Mouse (Mus musculus) kidney, adult 11 months (tissue): ENCODE results near the gene Sycn.

Experiments
- DNase-seq: peaks from one replicate; pipeline ENCODE4 v3.0.0; 2022

The Sycn gene

GRCm38 (mm10) chr7:28560856-28561255 lies 20.2 kb downstream of the Sycn start:
- no peak for DNase-seq

- no peak for DNase-seq
Observed at GRCm38 (mm10) chr7:28561967-28562366, 21.3 kb downstream of the Sycn start.

DNA sequence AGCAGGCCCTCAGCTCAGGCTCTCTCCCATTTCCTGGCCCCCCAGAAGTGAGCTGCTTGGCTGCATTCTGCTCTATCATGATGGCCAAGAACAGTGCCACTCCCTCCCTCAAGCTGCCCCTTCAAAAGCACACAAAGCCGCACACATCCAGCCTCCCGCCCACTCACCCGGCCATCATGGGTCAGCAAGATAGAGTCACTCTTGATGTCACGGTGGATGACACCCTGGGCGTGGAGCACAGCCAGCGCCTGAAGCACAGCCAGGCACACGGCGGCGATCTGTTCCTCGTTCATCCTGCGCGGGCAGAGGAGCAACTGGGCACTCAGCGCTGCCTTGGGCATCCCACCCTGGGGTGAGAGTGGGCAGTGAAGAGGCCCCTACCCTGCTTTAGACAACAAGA lies 21.7 kb downstream of the Sycn start:
- no peak for DNase-seq

DNA sequence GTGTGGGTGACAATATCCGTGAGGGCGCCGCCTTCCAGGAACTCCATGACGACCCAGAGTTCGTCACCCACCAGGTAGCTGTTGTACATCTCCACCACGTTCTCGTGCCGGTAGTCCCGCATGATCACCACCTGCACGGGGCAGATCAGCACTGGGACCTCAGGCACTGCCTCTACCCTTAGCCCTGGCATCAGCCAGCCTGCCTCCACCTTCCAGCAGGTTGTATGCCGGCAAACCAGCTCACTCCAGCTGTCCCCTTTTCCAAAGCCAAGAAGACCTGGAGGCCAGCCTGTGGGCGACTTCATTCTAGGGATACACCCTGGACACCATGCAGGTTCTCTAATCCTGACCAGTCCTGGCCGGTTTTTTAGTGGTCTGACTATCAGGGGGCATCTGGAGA lies 22.3 kb downstream of the Sycn start:
- no peak for DNase-seq

DNA sequence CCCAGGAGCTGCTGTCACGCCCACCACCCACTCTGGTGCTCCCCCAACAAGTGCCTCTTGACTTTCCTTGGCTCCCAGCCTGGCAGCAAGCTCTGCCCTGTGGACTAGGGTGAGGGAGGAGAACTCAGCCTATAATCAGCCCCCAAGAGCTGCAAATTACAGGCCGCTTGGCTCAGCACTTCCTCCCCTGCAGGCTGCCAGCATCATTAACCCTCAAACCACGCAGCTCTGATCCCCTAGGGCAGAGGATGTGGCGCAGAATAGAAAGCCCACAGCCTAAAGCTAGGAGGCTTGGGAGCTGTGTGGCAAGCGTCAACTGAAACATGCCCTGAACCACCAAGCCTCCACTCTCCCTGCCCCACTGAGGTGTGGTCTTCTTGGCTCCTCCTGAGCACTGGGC lies 24.7 kb downstream of the Sycn start:
- DNase-seq, result no peak

DNA sequence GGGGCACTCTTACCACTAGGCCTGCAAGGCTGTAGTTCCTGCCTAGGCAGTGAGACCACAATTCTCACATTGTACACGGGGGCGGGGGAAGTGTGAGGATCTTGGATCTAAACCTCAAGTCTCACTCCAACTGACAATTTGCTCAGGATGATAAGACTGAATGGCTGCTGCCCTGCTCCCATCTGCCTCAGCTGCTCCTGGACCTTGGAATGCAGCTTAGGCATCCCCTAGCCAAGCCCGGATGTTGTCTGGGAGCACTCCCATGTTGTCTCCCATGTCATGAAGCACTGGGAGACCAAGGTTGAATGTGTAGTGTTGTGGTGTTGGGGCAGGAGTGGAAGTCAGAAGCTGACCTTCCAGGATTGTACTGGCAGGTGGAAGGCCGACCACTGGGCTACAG lies 26.9 kb downstream of the Sycn start:
- no peak for DNase-seq

GRCm38 (mm10) chr7:28568253-28568652 lies 27.6 kb downstream of the Sycn start:
- DNase-seq, result no peak

DNA sequence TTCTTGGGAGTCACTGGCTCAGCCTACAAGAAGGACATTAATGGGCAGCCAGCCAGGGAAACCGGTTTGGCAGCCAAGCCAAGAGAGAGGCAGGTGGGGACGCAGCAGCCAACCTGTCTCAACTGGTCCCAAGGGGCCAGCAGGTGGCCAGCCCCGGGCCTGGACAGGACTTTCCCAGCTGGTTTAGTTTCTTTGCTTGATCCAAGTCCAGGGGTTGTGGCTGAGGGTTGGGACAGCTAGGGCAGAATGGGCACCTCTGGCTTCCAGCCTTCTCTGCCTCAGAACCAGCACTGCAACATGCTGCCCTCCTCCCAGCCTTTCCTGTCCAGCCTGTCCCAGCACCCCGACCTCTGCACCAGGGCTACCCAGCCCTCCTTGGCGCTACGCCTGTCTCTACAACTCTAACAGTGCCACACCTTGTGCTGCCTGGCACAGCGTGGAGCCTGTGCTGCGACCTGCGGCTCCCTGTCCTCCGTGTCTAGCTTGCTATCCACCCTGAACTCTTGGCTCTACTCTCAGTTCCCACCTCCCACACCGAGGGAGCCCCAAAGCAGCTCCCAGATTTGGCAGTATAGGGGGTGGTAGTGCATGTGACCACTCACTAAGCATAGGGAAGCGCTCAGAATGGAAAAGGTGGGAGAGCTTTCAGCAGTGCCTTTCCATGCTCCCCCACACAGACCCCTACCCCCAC lies 29.8 kb downstream of the Sycn start:
- DNase-seq, result peak; percentile 97

DNA sequence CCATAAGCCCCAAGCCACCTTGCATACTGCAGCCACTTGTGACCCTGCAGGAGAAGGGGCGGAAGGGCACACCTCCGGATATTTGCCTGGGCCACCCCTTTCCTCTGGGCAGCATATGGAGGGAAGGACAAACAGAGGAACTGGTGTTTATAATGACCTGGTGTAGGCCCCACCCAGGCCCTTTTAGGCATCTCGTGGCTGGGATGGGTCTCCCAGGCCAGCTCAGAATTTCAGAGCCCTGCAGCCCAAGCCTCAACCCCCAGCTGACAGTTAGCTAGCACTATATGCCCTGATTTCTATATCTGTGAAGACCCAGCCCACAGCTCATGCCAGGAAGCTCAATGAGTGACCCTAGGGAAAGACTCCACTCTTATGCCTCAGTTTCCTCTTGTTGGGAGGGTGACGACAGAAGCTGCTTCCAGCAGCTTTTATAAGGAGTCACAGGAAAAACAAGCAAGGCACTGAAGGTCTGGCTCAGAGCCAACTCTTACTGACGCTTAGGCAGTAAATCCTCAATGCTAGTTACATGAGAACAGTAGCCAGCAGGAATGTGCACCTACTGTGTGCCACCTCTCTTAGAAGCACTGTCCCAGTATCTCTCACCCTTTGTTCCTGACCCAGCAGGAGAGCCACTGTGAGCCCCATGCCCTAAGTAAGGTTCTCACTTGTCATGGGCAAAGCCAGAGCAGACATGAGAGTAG lies 30.4 kb downstream of the Sycn start:
- DNase-seq, result no peak

GRCm38 (mm10) chr7:28572689-28573088 lies 32.0 kb downstream of the Sycn start:
- peak; percentile 77 for DNase-seq

DNA sequence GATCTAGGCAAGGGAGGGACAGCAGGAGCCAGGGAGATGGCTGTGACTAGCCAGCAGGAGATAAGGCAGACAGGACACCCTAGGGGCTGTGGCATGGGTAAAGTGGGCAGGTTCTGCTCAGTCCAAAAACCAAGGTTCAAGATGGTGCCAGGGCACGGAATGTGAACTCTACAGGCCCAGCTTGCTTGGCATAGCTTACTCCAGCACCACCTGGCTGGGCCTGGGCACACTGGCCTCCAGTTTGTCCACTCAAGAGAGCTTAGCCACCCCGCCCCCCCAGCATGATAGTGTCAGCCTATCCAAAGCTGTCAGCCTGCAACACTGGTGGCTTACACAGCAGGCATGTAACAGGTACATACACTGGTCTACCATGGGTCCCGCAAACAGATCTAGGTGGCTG lies 32.6 kb downstream of the Sycn start:
- DNase-seq, result no peak

- no peak for DNase-seq
Observed at GRCm38 (mm10) chr7:28575597-28575996, 34.9 kb downstream of the Sycn start.

GRCm38 (mm10) chr7:28576271-28576914 lies 35.7 kb downstream of the Sycn start:
- DNase-seq, result peak; percentile 85

DNA sequence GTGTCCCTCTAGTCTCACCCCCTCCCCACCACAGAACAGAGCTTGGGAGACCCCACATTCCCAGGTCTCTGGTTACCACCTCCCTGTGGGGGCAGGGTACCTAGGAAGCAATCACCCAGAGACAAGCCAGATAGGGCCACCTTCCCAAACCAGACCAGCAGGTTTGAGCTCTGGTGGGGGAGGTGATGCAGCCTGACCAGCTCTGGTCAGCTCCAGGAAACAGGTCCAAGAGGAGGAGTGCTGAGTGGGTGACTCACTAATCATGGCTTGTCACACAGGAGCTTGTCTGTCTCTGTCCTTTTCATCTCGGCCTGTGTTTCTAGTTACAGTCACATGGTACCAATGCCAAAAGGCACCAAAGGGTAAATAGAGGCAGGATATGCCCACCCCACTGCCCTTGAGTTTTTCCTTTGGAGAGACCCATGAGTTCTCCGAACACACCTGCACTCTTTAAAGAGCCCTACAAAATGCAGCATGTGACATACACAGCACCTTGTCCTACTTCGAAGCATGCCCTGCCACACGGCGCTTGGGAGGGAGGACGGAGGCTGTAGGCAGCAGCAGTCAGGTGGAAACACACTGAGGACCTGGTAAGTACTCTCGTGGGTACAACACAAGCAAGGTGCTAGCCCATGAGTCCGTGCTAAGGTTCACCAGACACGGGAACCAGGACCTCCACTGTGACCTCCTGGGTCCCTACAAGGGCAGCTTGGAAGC lies 37.3 kb downstream of the Sycn start:
- DNase-seq, result peak; percentile 89

- no peak for DNase-seq
Observed at GRCm38 (mm10) chr7:28578543-28579053, 37.9 kb downstream of the Sycn start.

GRCm38 (mm10) chr7:28579826-28580225 lies 39.1 kb downstream of the Sycn start:
- DNase-seq, result no peak

- no peak for DNase-seq
Observed at GRCm38 (mm10) chr7:28581721-28582120, 41.0 kb downstream of the Sycn start.

DNA sequence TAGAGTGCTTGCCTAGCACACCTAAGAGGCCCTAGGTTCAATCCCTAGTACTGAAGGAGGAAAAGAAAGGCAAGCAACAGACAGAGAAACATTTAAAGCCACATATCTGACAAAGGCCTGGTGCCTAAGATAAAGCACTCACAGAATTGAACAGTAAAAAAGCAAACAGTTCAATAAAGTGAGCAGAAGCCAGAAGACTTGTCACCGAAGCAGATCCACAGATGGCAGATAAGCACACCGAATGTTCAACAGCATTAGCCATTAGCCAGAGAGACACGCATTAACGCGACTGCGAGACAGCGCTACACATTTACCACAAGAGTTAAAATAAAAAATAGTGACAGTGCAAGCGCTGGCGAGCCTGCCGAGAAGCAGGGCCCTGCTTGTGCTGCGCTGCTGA lies 42.2 kb downstream of the Sycn start:
- no peak for DNase-seq

DNA sequence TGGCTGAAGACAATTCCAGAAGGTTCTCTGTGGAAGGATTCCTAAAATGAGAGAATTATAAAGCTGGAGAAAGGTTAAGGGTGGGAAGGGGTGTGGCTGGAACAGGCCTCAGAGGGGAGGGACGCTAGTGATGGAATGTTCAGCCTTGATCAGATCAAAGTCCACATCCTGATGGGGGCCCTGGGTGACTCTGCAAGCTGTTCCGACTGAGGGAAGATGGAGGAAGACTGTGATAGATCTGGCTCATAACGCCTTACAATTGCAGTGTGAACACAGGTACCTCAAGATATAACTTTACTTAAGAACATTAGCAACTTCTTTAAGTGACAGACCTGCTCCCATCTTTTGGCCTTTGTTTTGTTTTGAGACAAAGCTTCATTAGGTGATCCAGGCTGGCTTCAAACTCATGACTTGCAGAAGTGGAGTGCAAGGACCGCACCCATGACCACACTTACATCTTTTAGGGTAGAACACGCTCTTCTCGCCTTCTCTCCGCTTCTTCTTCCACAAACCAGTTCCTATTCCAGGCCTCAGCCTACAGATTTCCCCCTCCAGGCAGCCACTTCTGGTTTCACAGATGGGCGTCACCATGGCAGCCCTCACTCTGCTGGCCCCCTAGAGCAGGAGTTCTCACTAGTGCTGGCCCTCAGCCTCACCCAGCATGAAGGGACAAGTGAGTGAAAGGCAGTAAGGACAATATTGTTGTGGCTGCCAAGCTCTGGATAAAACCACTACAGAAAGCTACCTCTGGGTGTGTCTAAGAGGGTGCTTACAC lies 43.1 kb downstream of the Sycn start:
- no peak for DNase-seq

GRCm38 (mm10) chr7:28584468-28584867 lies 43.8 kb downstream of the Sycn start:
- no peak for DNase-seq

DNA sequence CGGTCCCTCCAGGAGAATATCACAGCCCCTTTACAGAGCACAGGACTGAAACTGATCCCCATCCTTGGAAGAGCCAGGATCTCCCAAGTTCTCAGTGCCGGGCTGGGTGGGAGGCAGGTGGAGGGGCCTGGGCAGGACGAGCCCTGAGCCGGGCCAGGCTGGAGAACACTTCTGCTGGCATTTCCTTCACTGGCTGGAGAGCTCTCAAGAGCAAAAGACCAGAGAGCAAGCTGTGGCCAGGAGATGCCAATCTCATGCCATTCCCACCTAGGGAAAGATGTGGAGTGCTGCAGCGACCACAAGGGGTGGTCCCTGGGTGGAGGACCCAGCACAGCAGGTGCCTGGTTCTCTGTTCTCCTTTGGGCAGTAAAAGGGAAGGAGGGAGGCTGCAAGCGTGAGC lies 44.3 kb downstream of the Sycn start:
- DNase-seq, result no peak

DNA sequence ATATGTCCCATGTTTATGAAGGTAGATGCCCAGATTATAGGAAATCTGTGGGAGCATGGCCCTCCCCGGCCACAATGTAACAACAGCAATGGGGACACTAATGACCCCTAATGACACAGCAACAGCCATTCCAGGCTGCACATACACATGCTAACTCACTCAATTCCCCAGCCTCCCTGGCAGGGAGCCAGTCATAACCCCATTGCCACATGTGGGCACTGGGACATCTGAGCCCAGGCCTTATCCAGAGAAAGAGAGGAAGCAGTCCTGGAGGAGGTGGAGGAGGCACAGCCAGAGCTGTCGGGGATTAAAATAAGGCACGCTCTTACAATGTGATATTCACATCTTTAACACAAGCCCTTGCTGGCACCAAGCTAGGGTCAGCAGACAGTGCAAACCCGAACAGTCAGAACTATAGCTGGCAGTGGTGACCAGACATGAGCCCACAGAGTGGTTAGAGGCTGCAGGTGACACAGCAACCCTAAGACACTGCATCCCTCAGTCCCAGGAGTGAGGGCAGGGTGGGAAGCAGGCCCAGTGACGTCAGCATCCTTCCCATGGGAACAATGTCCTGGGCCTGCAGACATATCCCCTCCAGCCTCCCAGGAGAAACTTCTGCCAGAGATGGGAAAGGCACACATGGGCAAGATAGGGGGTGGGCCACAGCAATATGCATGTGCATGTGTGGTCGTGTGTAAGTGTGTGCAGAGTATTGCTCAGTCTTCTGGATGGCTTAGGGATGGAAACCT lies 46.2 kb downstream of the Sycn start:
- no peak for DNase-seq
